Mouse (Mus musculus) brain, embryonic 14.5 days (tissue): ENCODE measurements at regions not wholly inside any gene's neighbourhood (a gene's known extent, or its start where the extent isn't known, plus 50 kb on each side); places are given as distances from the start of the nearest gene placed in this dataset.

Source experiments
- CTCF ChIP-seq: fragments of 200-500 bp; IDR thresholded peaks from 2 replicates; pipeline ENCODE4 v1.5.1; 2012; ENCODE audit warnings: inconsistent platforms, mild to moderate bottlenecking, moderate library complexity, borderline replicate concordance; ENCODE audit not compliant: insufficient read depth, insufficient read length; ENCODE audit errors: extremely low read depth
- POLR2A ChIP-seq: fragments of 200-500 bp; IDR thresholded peaks from 2 replicates; pipeline ENCODE4 v1.6.1; 2012; ENCODE audit warnings: mild to moderate bottlenecking, inconsistent platforms, borderline replicate concordance; ENCODE audit not compliant: poor library complexity, insufficient read depth, insufficient read length, severe bottlenecking; ENCODE audit errors: extremely low read depth

DNA sequence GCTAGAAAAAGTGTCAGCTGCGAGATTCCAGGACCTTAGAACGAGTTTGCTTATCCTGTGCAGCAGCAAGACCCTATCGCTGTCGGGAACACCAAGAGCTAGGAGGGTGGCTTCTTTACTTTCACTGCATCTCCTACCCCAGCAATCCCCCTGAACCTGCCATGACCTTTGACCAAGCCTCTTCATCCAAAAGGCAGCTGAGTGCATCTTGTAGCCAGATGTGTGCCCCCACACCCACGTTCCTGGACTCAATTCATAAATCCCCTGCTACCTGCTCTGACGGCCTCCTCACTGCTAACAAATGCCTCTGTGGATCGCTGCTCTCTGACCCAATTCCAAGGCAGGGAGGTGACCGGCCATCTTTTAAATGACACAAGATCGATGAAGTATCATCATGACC, 107.7 kb upstream of the Rab11fip2 start:
- TF ChIP-seq CTCF (no peak), POLR2A (no peak)
